Mouse (Mus musculus) cerebellum, adult 9-11 months (tissue): ENCODE measurements at regions not wholly inside any gene's neighbourhood (a gene's known extent, or its start where the extent isn't known, plus 50 kb on each side); places are given as distances from the start of the nearest gene placed in this dataset.

Source experiments
- DNase-seq: peaks from one replicate; pipeline ENCODE4 v3.0.0; 2022

- DNase-seq = peak; percentile 11
These were observed 123.3 kb upstream of the Gm10801 start for GRCm38 (mm10) chr2:98538690-98539089.

GRCm38 (mm10) chr2:98565871-98566270 is 96.2 kb upstream of the Gm10801 start:
- no peak for DNase-seq
